Mouse (Mus musculus): Measurements from ENCODE around the gene Slc12a5.

- TF ChIP-seq CTCF (IDR thresholded peaks at IDR 0.05; ENCODE audit: low read depth, low read length) (no peak), POLR2AphosphoS5 (IDR thresholded peaks at IDR 0.05; ENCODE audit: insufficient replicate concordance, low read depth, low read length) (no peak), TAL1 (conservative IDR thresholded peaks at IDR 0.05; ENCODE audit: low read depth, low read length) (no peak)
Observed at GRCm38 (mm10) chr2:164991111-164991510, 30.5 kb downstream of the Slc12a5 start.

All from G1E (cell line).